Mouse (Mus musculus): ENCODE data around the gene Prm1.
A peak's percentile ranks its signal among the peaks of the same experiment; 100 is the strongest.

Gene Prm1

DNA sequence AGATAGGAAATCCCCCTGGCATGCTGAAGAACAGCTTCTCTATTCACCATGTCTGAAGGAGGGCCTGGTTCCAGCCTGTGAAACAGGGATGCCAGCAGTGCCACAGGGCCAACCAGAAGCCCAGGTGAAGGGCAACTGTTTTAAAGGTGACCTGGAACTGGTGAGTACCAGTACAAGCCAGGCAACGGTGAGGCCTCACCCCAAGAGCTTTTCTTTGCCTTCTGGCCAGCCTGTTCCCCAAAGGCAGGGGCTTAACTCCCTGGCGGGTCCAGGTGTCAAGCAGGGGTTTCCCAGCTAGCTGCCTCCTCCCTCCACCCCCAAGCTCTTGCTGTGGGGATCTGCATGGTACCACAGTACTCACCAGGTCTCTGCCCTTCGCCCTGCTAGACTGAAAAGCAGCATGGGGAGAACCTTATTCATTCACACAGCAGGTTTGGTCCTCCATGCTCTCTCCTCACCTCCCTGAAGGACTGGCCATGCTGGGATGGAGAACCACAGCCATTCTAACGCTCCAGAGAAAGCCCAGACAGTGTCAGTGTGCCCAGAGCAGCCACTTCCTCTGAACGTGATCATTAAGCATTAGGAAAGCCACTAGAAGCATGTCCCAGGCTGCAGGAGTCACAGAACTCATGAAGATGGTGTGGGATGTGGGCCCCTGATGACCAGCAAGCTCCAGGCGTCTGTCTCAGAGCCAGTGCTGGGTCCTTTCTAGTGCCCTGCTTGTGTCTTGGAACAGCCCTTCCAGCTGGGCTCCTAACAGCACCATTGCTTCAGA lies 23.1 kb downstream of the Prm1 start:
- no peak for DNase-seq (ENCODE audit: low read depth)

- DNase-seq (ENCODE audit: low read depth), result no peak
Observed at GRCm38 (mm10) chr16:10781862-10782371, 23.7 kb downstream of the Prm1 start.

- no peak for DNase-seq (ENCODE audit: low read depth)
Observed at GRCm38 (mm10) chr16:10780631-10781120, 25.0 kb downstream of the Prm1 start.

- DNase-seq (ENCODE audit: low read depth), result no peak
Observed at GRCm38 (mm10) chr16:10777579-10778160, 28.0 kb downstream of the Prm1 start.

DNA sequence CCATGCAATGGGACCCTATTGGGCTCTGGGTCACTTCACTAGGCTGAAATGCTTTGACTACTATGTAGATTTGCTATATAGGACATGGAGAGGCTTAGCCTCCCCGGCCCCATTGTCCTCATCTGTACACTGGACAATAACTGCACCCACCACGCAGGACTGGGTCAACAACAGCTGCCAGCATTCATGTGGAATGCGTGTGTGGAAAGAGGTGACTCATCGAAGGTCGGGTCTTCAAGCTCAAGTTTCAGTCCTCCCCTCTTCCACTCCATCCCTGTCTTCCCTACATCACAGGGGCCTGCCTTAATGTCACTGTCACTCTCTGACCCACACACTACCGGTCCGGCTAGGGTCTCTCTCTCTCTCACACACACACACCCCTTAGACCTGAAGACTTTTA lies 29.3 kb downstream of the Prm1 start:
- no peak for DNase-seq (ENCODE audit: low read depth)

GRCm38 (mm10) chr16:10774726-10775125 lies 30.9 kb downstream of the Prm1 start:
- no peak for DNase-seq (ENCODE audit: low read depth)

DNA sequence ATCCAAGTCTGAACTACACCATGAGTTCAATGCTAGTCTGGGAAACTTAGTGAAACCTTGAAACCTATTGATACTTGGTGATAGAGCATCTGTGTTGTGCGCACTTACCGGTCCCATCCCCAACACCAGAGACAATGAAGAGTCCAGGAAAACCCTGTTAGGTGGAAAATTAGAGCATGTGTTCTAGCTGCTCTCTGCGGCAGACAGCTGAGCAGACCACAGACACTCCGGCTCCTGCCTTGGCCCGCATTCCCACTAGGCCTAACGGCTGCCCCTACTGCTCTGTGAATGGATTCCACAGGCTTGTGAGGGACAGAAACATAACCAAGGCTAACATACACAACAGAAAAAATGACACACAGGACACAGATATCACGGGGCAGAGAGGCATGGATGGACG lies 32.1 kb downstream of the Prm1 start:
- no peak for DNase-seq (ENCODE audit: low read depth)

GRCm38 (mm10) chr16:10771769-10772510 lies 33.7 kb downstream of the Prm1 start:
- peak; percentile 61 for DNase-seq (ENCODE audit: low read depth)

DNA sequence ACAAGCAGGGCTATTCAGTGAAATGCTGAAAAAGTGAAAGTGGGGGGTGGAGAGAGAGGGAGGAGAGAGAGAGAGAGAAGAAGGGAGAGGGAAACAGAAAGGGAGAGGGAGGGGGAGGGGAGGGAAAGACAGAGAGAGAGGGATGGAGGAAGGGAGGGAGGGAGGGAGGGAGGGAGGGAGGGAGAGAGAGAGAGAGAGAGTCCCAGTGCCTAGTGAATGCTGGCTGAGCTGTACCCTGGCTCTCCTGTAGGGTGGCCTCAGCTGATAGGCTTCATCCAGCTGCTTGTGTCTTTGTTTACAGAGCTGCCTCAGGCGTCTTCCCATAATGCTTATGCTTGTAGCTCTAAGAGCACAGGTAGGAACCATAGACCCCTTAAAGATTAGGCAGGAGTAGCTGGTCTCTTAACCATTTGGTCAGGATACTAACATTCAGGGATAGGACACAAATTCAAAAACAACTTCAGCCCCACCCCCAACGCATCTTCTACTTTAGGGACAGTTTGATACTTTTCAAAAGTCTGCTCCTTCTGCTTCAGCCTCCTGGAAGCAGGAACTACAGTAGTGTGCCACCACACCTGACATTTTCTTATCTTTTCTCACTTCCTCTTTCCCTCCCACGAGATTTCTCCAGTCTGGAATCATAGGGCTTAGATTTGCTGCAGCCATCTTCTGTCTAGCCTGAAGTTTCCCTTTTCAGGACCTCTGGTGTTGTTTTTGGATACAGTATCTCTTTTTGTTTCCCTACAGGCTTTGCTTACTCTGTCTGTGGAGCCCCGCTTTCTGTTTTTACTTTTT lies 34.9 kb downstream of the Prm1 start:
- no peak for DNase-seq (ENCODE audit: low read depth)

- DNase-seq (ENCODE audit: low read depth), result no peak
Observed at GRCm38 (mm10) chr16:10769661-10770060, 36.0 kb downstream of the Prm1 start.

DNA sequence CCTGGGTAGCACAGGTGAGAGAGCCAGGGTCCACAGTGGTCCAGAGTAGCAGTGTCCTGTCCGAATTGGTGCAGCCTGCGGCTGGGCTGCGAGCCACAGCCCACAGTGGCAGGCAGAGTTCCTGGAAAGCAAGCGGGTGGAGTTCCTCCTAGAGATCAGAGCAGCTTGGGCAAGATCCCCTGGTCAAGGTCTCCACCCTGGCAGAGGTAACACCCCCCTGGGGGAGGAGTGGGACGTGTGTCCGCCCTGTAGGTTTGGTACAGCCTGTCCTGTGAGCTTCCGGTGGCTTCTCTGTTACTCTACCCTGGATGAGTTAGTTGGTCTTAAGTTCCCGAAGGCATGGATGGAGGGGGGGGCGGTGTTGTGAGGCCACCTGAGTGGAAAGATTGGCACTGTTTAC lies 36.8 kb downstream of the Prm1 start:
- DNase-seq (ENCODE audit: low read depth), result no peak

DNA sequence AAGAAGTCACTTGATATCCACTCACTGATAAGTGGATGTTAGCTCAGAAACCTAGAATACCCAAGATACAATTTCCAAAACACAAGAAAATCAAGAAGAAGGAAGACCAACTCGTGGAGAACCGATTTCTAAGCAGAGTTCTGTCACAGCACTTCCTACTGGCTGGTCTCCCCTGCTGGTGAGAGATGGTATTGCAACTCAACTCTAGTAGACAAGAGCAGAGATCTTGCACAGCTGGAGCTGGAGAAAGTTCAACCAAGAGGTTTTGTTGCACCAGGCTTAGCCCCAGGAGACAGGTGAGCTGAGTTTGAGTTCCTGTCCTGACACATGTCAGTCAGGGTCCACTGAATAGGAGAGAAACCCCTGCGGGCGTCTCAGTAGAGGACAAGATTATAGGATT lies 38.5 kb downstream of the Prm1 start:
- DNase-seq (ENCODE audit: low read depth), result peak; percentile 64

DNA sequence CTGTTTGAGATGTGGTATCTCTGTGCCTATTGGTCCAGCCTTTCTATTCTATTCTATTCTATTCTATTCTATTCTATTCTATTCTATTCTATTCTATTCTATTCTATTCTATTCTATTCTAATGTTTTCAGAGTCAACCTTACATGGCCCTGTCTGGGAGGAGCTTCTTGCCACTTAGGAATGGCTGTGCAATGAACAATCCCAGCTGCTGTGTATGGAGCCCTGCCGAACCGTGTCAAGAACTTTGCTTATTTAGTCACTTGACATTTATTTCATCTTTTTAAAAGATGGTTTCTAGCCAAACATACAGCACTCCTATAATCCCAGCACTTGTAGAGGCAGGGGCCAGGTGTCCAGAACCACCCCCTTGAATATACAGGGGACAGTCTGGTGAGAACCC lies 41.3 kb downstream of the Prm1 start:
- no peak for DNase-seq (ENCODE audit: low read depth)

DNA sequence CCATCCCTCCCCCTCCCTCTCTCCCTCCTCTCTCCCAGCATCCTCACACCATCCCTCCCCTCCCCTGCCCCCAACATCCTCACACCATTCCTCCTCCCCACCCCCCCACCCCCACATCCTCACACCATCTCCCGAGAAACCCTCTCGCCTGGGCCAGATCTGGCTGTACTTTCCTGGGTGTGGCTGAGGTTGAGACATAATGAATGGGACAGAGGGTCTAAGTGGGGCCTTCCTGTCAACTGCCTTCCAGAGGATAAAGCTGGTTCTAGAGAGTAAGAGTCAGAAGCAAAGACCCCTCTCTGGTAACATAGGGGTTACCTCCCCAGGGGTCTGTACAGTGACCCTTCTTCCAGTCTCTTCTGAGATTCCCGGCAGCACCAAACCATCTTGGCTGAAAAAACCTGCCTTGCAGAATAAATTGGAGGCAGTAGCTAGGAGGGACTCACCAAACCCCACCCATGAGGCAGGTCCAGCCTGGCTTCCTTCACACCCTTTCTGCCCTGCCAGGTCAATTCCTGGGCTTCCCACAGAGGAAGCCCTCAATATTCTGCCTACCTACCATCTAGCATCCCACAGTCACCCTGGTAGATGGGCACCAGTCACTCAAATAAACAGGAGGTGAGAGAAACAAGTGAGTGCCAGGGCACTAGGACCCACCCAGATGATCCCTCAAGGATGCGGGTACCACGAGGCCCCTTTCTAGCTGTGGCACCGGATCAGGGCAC lies 41.9 kb downstream of the Prm1 start:
- no peak for DNase-seq (ENCODE audit: low read depth)

DNA sequence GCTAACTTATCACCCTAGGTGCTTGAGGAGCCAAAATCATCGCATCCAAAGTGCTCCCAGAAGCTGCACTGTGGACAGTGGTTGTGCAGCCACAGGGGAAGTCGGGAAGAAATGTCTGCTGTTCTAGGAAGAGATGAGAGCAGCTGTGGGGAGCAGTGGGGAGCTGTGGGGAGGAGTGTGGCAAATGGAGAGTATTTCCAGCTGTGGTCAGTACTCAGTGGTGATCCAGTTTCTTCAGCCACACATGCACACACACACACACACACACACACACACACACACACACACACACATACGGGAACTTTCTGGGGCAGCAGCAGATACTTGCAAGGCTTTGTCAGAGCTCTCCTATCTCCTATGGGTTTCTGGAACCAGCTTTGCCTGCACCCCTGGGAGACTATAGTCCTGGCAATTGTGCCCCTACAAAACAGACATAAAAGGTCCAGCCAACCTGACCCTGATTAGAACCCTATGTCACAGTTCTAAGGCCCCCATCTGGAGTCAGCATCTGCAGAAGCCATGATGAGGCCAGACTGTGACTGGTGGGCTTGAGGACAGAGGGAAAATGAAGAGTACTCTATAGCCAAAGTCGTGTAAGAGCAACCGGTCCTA lies 43.0 kb downstream of the Prm1 start:
- DNase-seq (ENCODE audit: low read depth), result no peak

DNA sequence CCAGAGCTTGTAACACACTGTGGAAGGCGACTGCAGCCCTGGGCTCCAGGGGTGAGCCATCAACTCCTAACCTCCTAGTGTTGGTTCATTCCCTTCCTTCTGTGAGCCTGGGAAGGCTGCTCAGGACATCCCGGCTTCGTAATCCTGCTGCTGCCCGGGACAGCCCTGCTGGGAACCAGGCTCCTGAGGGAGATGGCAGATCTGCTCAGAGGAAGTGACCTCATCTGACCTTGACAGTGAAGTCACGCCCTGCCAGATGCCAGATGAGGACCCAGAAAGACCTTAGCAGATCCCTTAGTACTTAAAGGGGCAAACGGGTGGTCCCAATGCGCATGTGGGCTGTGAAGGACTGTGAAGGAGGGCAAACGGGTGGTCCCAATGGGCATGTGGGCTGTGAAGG lies 44.5 kb downstream of the Prm1 start:
- DNase-seq (ENCODE audit: low read depth), result no peak

DNA sequence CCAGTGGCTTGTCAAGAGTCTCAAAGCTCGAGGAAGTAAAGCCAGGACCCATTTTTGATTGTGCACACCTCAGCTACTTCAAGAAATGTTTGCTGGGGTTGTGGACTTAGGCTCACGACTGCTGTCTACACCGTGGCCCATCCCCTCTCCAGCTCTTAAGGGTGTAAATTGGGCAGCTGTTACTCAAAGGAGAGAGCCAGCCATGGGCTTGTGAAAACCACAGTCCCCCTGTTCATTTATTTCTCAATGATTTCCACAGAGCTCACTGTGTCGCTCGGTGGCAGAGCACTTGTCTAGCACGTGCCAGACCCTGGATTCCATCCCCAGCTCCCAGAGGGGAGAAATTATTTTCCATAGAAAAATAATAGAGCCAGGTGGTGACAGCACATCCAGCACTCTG lies 49.5 kb downstream of the Prm1 start:
- DNase-seq (ENCODE audit: low read depth), result no peak

- DNase-seq (ENCODE audit: low read depth), result no peak
Observed at GRCm38 (mm10) chr16:10754521-10755296, 50.9 kb downstream of the Prm1 start.

DNA sequence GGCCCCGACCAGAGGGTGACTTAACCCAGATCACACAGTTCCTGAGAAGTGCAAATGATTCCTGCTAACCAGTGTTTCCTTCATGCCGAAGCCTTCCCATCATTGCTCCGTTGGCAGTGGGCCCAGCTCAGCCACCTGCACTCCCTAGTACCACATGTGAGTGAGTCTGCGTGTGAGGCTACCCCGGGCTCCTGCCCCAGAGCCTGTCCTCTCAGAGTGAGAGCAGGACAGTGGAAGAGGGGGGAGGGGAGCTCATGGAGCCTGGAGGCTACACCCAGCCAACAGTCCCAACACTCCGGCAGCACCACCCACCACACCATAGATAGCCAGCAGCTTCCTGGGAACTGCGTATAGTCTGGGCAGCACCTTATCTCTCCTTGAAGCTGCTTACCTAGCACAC lies 55.8 kb downstream of the Prm1 start:
- no peak for DNase-seq (ENCODE audit: low read depth)

DNA sequence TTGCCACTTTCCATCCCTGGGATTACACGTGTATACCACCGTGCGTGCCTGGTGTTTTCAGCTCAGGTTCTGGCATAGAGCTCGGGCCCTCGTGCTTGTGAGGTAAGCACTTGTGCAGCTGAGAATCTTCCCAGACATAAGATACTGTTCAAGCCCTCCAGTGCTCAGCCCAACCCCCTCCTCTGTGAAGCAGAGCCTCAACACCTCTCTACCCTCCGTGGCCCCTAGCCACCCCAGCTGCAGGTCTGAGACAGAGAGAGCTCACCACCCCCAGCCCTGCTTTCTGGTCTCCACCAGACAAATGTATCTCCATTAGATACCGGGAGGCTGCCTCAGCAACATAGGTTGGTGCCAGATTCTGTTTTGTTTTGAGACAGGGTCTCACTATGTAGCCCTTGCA lies 56.4 kb downstream of the Prm1 start:
- DNase-seq (ENCODE audit: low read depth), result no peak
